Mouse (Mus musculus) kidney, adult 2 months (tissue): Measurements from ENCODE around the gene Ctdspl.

Experiments
- CTCF ChIP-seq: fragments of 200-500 bp; conservative IDR thresholded peaks from 2 replicates; pipeline ENCODE4 v1.5.1; 2011; ENCODE audit warnings: low read depth, mild to moderate bottlenecking, control low read depth, low read length, moderate library complexity, mixed read lengths; ENCODE audit not compliant: insufficient read depth, insufficient read length
- POLR2A ChIP-seq: fragments of 200-500 bp; IDR thresholded peaks from one replicate; pipeline ENCODE4 v1.6.1; 2011; ENCODE audit warnings: low read depth, low read length, control low read depth

- TF ChIP-seq POLR2A (no peak), CTCF (no peak)
Observed at GRCm38 (mm10) chr9:119060701-119061100, 134.4 kb downstream of the Ctdspl start.
